Mouse (Mus musculus): ENCODE measurements around the gene Fuk. TPM values are rescaled to one million over a fixed set of nuclear protein-coding genes. Genes with fewer than 3 reads are reported as not detected.

Gene Fuk
- total RNA-seq, 2 experiments from 2014 or later, result 9.4 to 9.5 TPM

Other genes with a start within 250 kb of the Fuk start
- 10 to 100 TPM; 20.8 to 23.1 TPM for gene Mtss1l, start 181.0 kb downstream of the Fuk start, total RNA-seq (2021)
- 10 to 100 TPM; 19.6 to 51.0 TPM for gene Il34, start 96.6 kb downstream of the Fuk start, total RNA-seq (2021)
- gene Cog4, start 55.9 kb downstream of the Fuk start, total RNA-seq (2021), result 100 to 1,000 TPM in 1 of 2 experiments, 10 to 100 TPM in 1; 86.2 to 105 TPM
- 10 to 100 TPM; 76.9 to 81.8 TPM for gene Sf3b3, start 55.7 kb downstream of the Fuk start, total RNA-seq (2021)
- 10 to 100 TPM; 22.1 to 23.3 TPM for gene St3gal2, start 17.4 kb upstream of the Fuk start, total RNA-seq (2021)
- gene Ddx19a, start 95.3 kb upstream of the Fuk start, total RNA-seq (2021), result 10 to 100 TPM; 44.1 to 46.8 TPM
- 10 to 100 TPM; 11.8 to 12.5 TPM for gene Ddx19b, start 129.3 kb upstream of the Fuk start, total RNA-seq (2021)
- gene Aars, start 130.7 kb upstream of the Fuk start, total RNA-seq (2021), result 100 to 1,000 TPM; 114 to 165 TPM
- not detected for gene Exosc6, start 153.9 kb upstream of the Fuk start, total RNA-seq (2021)
- not detected for gene Clec18a, start 189.9 kb upstream of the Fuk start, total RNA-seq (2021)
- gene Pdpr, start 192.1 kb upstream of the Fuk start, total RNA-seq (2021), result 10 to 100 TPM; 38.3 to 44.7 TPM

All from adrenal gland, postnatal 36 days (tissue).